Mouse (Mus musculus): ENCODE results near the gene Mta1. TPM values are rescaled to one million over a fixed set of nuclear protein-coding genes. Genes with fewer than 3 reads are reported as not detected.

The Mta1 gene
- polyA plus RNA-seq, 1 experiment = 100 TPM

GRCm38 (mm10) chr12:113088026-113088425, 10.1 kb upstream of the Mta1 start:
- Histone ChIP-seq H3K27ac (ENCODE audit: insufficient read depth, low read length) (no peak overlapping the region), H3K4me3 (ENCODE audit: low read depth, low read length) (no peak overlapping the region), H3K27me3 (ENCODE audit: control insufficient read depth, insufficient read depth, low read length, poor library complexity, severe bottlenecking) (no peaks in the 10 kb centered on the region), H3K9ac (ENCODE audit: low read depth, poor library complexity, severe bottlenecking) (no peak overlapping the region), H3K9me3 (replicated peaks; ENCODE audit: control insufficient read depth, insufficient read depth, low read length, poor library complexity, severe bottlenecking) (no peaks in the 10 kb centered on the region), H3K36me3 (ENCODE audit: control insufficient read depth, insufficient read depth, low read length, poor library complexity, severe bottlenecking) (no peaks in the 10 kb centered on the region), H3K4me1 (ENCODE audit: control insufficient read depth, insufficient read depth, low read length) (peaks cover 2% of the 10 kb centered on the region)
- no peak for TF ChIP-seq CTCF (IDR thresholded peaks at IDR 0.05; ENCODE audit: low read depth, low read length)
- TF ChIP-seq EP300 (IDR thresholded peaks at IDR 0.05; ENCODE audit: insufficient read depth, low read depth, low read length) = no peak
- no peak for TF ChIP-seq POLR2A (IDR thresholded peaks at IDR 0.05; ENCODE audit: insufficient read depth, low read length)

GRCm38 (mm10) chr12:113089107-113089506, 9.0 kb upstream of the Mta1 start:
- Histone ChIP-seq H3K4me3 (ENCODE audit: low read depth, low read length) (no peak overlapping the region), H3K9me3 (replicated peaks; ENCODE audit: control insufficient read depth, insufficient read depth, low read length, poor library complexity, severe bottlenecking) (no peaks in the 10 kb centered on the region), H3K27me3 (ENCODE audit: control insufficient read depth, insufficient read depth, low read length, poor library complexity, severe bottlenecking) (no peaks in the 10 kb centered on the region), H3K36me3 (ENCODE audit: control insufficient read depth, insufficient read depth, low read length, poor library complexity, severe bottlenecking) (no peaks in the 10 kb centered on the region), H3K27ac (ENCODE audit: insufficient read depth, low read length) (no peak overlapping the region), H3K9ac (ENCODE audit: low read depth, poor library complexity, severe bottlenecking) (no peak overlapping the region), H3K4me1 (ENCODE audit: control insufficient read depth, insufficient read depth, low read length) (peaks cover 2% of the 10 kb centered on the region)
- TF ChIP-seq CTCF (IDR thresholded peaks at IDR 0.05; ENCODE audit: low read depth, low read length) (no peak), POLR2A (IDR thresholded peaks at IDR 0.05; ENCODE audit: insufficient read depth, low read length) (no peak), EP300 (IDR thresholded peaks at IDR 0.05; ENCODE audit: insufficient read depth, low read depth, low read length) (no peak)

GRCm38 (mm10) chr12:113090053-113090452, 8.0 kb upstream of the Mta1 start:
- TF ChIP-seq CTCF (IDR thresholded peaks at IDR 0.05; ENCODE audit: low read depth, low read length) = no peak
- TF ChIP-seq EP300 (IDR thresholded peaks at IDR 0.05; ENCODE audit: insufficient read depth, low read depth, low read length) = no peak
- TF ChIP-seq POLR2A (IDR thresholded peaks at IDR 0.05; ENCODE audit: insufficient read depth, low read length) = no peak
- no peak overlapping the region for H3K27ac ChIP-seq (ENCODE audit: insufficient read depth, low read length)
- H3K4me1 ChIP-seq (ENCODE audit: control insufficient read depth, insufficient read depth, low read length) = peaks cover 2% of the 10 kb centered on the region
- H3K9me3 ChIP-seq (replicated peaks; ENCODE audit: control insufficient read depth, insufficient read depth, low read length, poor library complexity, severe bottlenecking) = no peaks in the 10 kb centered on the region
- H3K36me3 ChIP-seq (ENCODE audit: control insufficient read depth, insufficient read depth, low read length, poor library complexity, severe bottlenecking) = no peaks in the 10 kb centered on the region
- H3K9ac ChIP-seq (ENCODE audit: low read depth, poor library complexity, severe bottlenecking) = no peak overlapping the region
- no peaks in the 10 kb centered on the region for H3K27me3 ChIP-seq (ENCODE audit: control insufficient read depth, insufficient read depth, low read length, poor library complexity, severe bottlenecking)
- no peak overlapping the region for H3K4me3 ChIP-seq (ENCODE audit: low read depth, low read length)

GRCm38 (mm10) chr12:113097040-113097439, 1.0 kb upstream of the Mta1 start:
- H3K4me1 ChIP-seq (ENCODE audit: control insufficient read depth, insufficient read depth, low read length) = peaks cover 3% of the 10 kb centered on the region
- TF ChIP-seq POLR2A (IDR thresholded peaks at IDR 0.05; ENCODE audit: insufficient read depth, low read length) (no peak), CTCF (IDR thresholded peaks at IDR 0.05; ENCODE audit: low read depth, low read length) (no peak), EP300 (IDR thresholded peaks at IDR 0.05; ENCODE audit: insufficient read depth, low read depth, low read length) (no peak)
- no peaks in the 10 kb centered on the region for H3K36me3 ChIP-seq (ENCODE audit: control insufficient read depth, insufficient read depth, low read length, poor library complexity, severe bottlenecking)
- peak overlapping the region; percentile 97 for H3K9ac ChIP-seq (ENCODE audit: low read depth, poor library complexity, severe bottlenecking)
- H3K27me3 ChIP-seq (ENCODE audit: control insufficient read depth, insufficient read depth, low read length, poor library complexity, severe bottlenecking) = no peaks in the 10 kb centered on the region
- no peak overlapping the region for H3K27ac ChIP-seq (ENCODE audit: insufficient read depth, low read length)
- H3K9me3 ChIP-seq (replicated peaks; ENCODE audit: control insufficient read depth, insufficient read depth, low read length, poor library complexity, severe bottlenecking) = no peaks in the 10 kb centered on the region
- H3K4me3 ChIP-seq (ENCODE audit: low read depth, low read length) = peak overlapping the region; percentile 82

- no peaks in the 10 kb centered on the region for H3K36me3 ChIP-seq (ENCODE audit: control insufficient read depth, insufficient read depth, low read length, poor library complexity, severe bottlenecking)
- H3K27me3 ChIP-seq (ENCODE audit: control insufficient read depth, insufficient read depth, low read length, poor library complexity, severe bottlenecking) = no peaks in the 10 kb centered on the region
- TF ChIP-seq EP300 (IDR thresholded peaks at IDR 0.05; ENCODE audit: insufficient read depth, low read depth, low read length) = no peak
- no peak for TF ChIP-seq POLR2A (IDR thresholded peaks at IDR 0.05; ENCODE audit: insufficient read depth, low read length)
- TF ChIP-seq CTCF (IDR thresholded peaks at IDR 0.05; ENCODE audit: low read depth, low read length) = no peak
- peaks cover 5% of the 10 kb centered on the region for H3K4me1 ChIP-seq (ENCODE audit: control insufficient read depth, insufficient read depth, low read length)
- H3K4me3 ChIP-seq (ENCODE audit: low read depth, low read length) = peak overlapping the region; percentile 81
- H3K9me3 ChIP-seq (replicated peaks; ENCODE audit: control insufficient read depth, insufficient read depth, low read length, poor library complexity, severe bottlenecking) = no peaks in the 10 kb centered on the region
- H3K9ac ChIP-seq (ENCODE audit: low read depth, poor library complexity, severe bottlenecking) = peak overlapping the region; percentile 97
- H3K27ac ChIP-seq (ENCODE audit: insufficient read depth, low read length) = no peak overlapping the region; the same call in 1 of the 2 replicates
Observed at GRCm38 (mm10) chr12:113098530-113099151, 563 bp downstream of the Mta1 start.

GRCm38 (mm10) chr12:113099470-113100237, 1.6 kb downstream of the Mta1 start:
- H3K9ac ChIP-seq (ENCODE audit: low read depth, poor library complexity, severe bottlenecking) = peak overlapping the region; percentile 97
- H3K4me1 ChIP-seq (ENCODE audit: control insufficient read depth, insufficient read depth, low read length) = peaks cover 5% of the 10 kb centered on the region
- no peaks in the 10 kb centered on the region for H3K36me3 ChIP-seq (ENCODE audit: control insufficient read depth, insufficient read depth, low read length, poor library complexity, severe bottlenecking)
- TF ChIP-seq POLR2A (IDR thresholded peaks at IDR 0.05; ENCODE audit: insufficient read depth, low read length) (no peak), CTCF (IDR thresholded peaks at IDR 0.05; ENCODE audit: low read depth, low read length) (no peak), EP300 (IDR thresholded peaks at IDR 0.05; ENCODE audit: insufficient read depth, low read depth, low read length) (no peak)
- H3K27me3 ChIP-seq (ENCODE audit: control insufficient read depth, insufficient read depth, low read length, poor library complexity, severe bottlenecking) = no peaks in the 10 kb centered on the region
- peak overlapping the region; percentile 81 for H3K4me3 ChIP-seq (ENCODE audit: low read depth, low read length)
- H3K9me3 ChIP-seq (replicated peaks; ENCODE audit: control insufficient read depth, insufficient read depth, low read length, poor library complexity, severe bottlenecking) = no peaks in the 10 kb centered on the region
- H3K27ac ChIP-seq (ENCODE audit: insufficient read depth, low read length) = no peak overlapping the region
